Mouse (Mus musculus): ENCODE data around the gene Igsf3. TPM values are rescaled to one million over a fixed set of nuclear protein-coding genes. Genes with fewer than 3 reads are reported as not detected.

The Igsf3 gene
- polyA plus RNA-seq, 1 experiment from 2014 or later = 31.3 TPM

DNA sequence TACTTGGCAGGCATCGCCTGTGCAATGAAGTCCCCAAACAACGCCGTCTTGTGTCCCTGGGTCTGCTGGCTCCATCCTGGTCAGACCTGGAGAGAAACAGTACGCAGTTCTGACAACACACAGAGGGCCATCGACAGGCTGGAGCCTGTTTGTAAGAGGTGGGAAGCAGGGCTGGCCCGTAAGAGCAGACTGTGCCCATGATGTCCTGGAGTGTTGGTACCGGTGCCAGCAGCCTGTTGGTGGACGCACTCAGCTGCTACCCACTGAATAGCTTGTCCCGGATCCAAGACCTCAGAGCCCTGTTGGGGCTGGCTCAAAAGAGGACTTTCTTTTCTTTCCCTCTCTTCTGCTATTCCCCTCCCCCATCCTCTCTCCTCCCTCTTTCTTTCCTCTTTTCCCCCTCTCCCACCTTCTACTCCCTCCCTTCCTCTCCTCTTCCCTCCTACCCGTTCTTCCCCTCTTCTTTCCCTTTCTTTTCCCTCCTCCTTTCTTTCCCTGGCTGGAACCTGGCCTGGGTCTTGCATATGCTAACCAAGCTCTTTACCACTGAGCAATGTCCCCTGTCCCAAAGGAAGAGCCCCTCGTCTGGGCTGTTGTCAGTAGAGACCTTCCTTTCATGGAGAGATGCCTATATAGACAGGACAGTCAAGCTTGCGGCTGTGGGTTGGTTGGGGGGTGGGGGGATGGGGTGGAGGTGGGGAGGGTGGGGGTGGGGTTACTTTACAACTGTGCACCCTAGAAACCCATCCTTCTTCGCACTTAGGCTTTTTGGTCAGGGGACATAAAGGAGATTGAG, 27.9 kb downstream of the Igsf3 start:
- no peak overlapping the region for H3K9ac ChIP-seq (ENCODE audit: low read depth, low read length)
- H3K36me3 ChIP-seq (ENCODE audit: control insufficient read depth, insufficient read depth, low read length) = peaks cover 2% of the 10 kb centered on the region; the same call in 1 of the 2 replicates
- H3K27ac ChIP-seq (ENCODE audit: low read depth, low read length) = no peak overlapping the region
- no peak overlapping the region for H3K4me2 ChIP-seq
- ATAC-seq (replicated peaks; ENCODE audit: insufficient number of reproducible peaks, low FRiP score, low TSS enrichment) = no peak
- H3K27me3 ChIP-seq (ENCODE audit: control insufficient read depth, insufficient read depth, low read length) = no peaks in the 10 kb centered on the region
- peaks cover 89% of the 10 kb centered on the region for H3K4me1 ChIP-seq (ENCODE audit: control insufficient read depth, insufficient read depth, low read length)
- H3K4me3 ChIP-seq (ENCODE audit: low read depth, low read length) = no peak overlapping the region
- 64% methylated on average over 13 of the region's 13 CpGs for WGBS (ENCODE audit: insufficient replicate concordance)
- H3K9me3 ChIP-seq (replicated peaks; ENCODE audit: control insufficient read depth, low read length) = no peaks in the 10 kb centered on the region

DNA sequence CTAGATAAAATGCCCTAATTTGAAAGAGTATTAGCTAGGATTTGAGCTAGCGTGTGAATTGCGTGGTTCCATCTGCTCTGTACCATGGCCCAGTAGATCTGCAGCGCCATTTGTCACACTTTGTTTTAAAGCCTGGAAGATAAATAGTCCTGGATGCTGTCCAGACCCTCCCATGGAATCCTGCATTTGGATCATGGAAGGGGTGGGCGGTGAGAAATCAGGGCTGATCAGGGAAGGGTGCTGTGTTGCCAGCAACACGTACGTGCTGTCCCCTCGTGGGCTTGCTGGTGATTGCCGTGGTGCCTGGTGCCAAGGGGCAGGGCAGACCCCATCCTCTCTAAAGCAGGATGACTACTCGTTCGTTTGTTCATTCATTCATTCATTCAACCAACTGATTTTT, 28.6 kb downstream of the Igsf3 start:
- 37% methylated on average over 10 of the region's 10 CpGs for WGBS (ENCODE audit: insufficient replicate concordance)
- ATAC-seq (replicated peaks; ENCODE audit: insufficient number of reproducible peaks, low FRiP score, low TSS enrichment) = no peak
- no peaks in the 10 kb centered on the region for H3K27me3 ChIP-seq (ENCODE audit: control insufficient read depth, insufficient read depth, low read length)
- peak overlapping the region; percentile 8; the same call in 1 of the 2 replicates for H3K4me2 ChIP-seq
- peaks cover 89% of the 10 kb centered on the region for H3K4me1 ChIP-seq (ENCODE audit: control insufficient read depth, insufficient read depth, low read length)
- H3K4me3 ChIP-seq (ENCODE audit: low read depth, low read length) = no peak overlapping the region
- no peak overlapping the region for H3K9ac ChIP-seq (ENCODE audit: low read depth, low read length)
- no peak overlapping the region for H3K27ac ChIP-seq (ENCODE audit: low read depth, low read length)
- peaks cover 2% of the 10 kb centered on the region; the same call in 1 of the 2 replicates for H3K36me3 ChIP-seq (ENCODE audit: control insufficient read depth, insufficient read depth, low read length)
- H3K9me3 ChIP-seq (replicated peaks; ENCODE audit: control insufficient read depth, low read length) = no peaks in the 10 kb centered on the region

- no peak overlapping the region for H3K9ac ChIP-seq (ENCODE audit: low read depth, low read length)
- H3K36me3 ChIP-seq (ENCODE audit: control insufficient read depth, insufficient read depth, low read length) = peaks cover 2% of the 10 kb centered on the region; the same call in 1 of the 2 replicates
- no peaks in the 10 kb centered on the region for H3K27me3 ChIP-seq (ENCODE audit: control insufficient read depth, insufficient read depth, low read length)
- H3K27ac ChIP-seq (ENCODE audit: low read depth, low read length) = no peak overlapping the region
- no peak overlapping the region for H3K4me3 ChIP-seq (ENCODE audit: low read depth, low read length)
- ATAC-seq (replicated peaks; ENCODE audit: insufficient number of reproducible peaks, low FRiP score, low TSS enrichment) = no peak
- H3K4me1 ChIP-seq (ENCODE audit: control insufficient read depth, insufficient read depth, low read length) = peaks cover 92% of the 10 kb centered on the region
- no peaks in the 10 kb centered on the region for H3K9me3 ChIP-seq (replicated peaks; ENCODE audit: control insufficient read depth, low read length)
- 41% methylated on average over 3 of the region's 3 CpGs for WGBS (ENCODE audit: insufficient replicate concordance)
- H3K4me2 ChIP-seq = no peak overlapping the region
Observed at GRCm38 (mm10) chr3:101406097-101406496, 29.2 kb downstream of the Igsf3 start.

DNA sequence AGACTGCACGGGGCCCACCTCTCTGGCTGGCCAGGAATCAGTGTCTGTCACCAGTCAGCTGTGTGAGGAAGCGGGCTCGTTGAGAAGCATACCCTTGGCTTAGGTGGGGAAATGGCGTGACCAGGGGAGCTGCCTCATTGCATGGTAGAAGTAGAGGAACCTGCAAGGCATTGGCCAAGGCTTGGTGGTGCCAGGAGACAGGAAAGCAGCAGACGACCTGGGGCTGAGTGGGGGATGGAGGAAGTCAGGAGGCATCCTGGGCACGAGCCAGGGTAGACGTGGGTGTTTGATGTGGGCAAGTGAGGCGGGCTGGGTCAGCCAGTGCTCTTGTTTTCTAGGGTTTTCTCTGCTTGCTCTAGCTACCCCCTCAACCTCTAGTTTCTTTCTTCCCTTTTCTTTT, 30.7 kb downstream of the Igsf3 start:
- no peak for ATAC-seq (replicated peaks; ENCODE audit: insufficient number of reproducible peaks, low FRiP score, low TSS enrichment)
- Histone ChIP-seq H3K27ac (ENCODE audit: low read depth, low read length) (no peak overlapping the region), H3K4me3 (ENCODE audit: low read depth, low read length) (no peak overlapping the region), H3K9ac (ENCODE audit: low read depth, low read length) (no peak overlapping the region), H3K4me2 (no peak overlapping the region), H3K4me1 (ENCODE audit: control insufficient read depth, insufficient read depth, low read length) (peaks cover 92% of the 10 kb centered on the region), H3K27me3 (ENCODE audit: control insufficient read depth, insufficient read depth, low read length) (no peaks in the 10 kb centered on the region), H3K9me3 (replicated peaks; ENCODE audit: control insufficient read depth, low read length) (no peaks in the 10 kb centered on the region), H3K36me3 (ENCODE audit: control insufficient read depth, insufficient read depth, low read length) (peaks cover 2% of the 10 kb centered on the region; the same call in 1 of the 2 replicates)
- 61% methylated on average over 8 of the region's 8 CpGs for WGBS (ENCODE audit: insufficient replicate concordance)

GRCm38 (mm10) chr3:101408953-101409750, 32.3 kb downstream of the Igsf3 start:
- no peak; the same call in 1 of the 2 replicates for ATAC-seq (replicated peaks; ENCODE audit: insufficient number of reproducible peaks, low FRiP score, low TSS enrichment)
- Histone ChIP-seq H3K9me3 (replicated peaks; ENCODE audit: control insufficient read depth, low read length) (no peaks in the 10 kb centered on the region), H3K4me3 (ENCODE audit: low read depth, low read length) (no peak overlapping the region), H3K27ac (ENCODE audit: low read depth, low read length) (peak overlapping the region; percentile 47; the same call in 1 of the 2 replicates), H3K4me1 (ENCODE audit: control insufficient read depth, insufficient read depth, low read length) (peaks cover 78% of the 10 kb centered on the region), H3K4me2 (no peak overlapping the region), H3K36me3 (ENCODE audit: control insufficient read depth, insufficient read depth, low read length) (no peaks in the 10 kb centered on the region), H3K9ac (ENCODE audit: low read depth, low read length) (peak overlapping the region; percentile 4; the same call in 1 of the 2 replicates), H3K27me3 (ENCODE audit: control insufficient read depth, insufficient read depth, low read length) (no peaks in the 10 kb centered on the region)
- WGBS (ENCODE audit: insufficient replicate concordance) = 42% methylated on average over 20 of the region's 20 CpGs

DNA sequence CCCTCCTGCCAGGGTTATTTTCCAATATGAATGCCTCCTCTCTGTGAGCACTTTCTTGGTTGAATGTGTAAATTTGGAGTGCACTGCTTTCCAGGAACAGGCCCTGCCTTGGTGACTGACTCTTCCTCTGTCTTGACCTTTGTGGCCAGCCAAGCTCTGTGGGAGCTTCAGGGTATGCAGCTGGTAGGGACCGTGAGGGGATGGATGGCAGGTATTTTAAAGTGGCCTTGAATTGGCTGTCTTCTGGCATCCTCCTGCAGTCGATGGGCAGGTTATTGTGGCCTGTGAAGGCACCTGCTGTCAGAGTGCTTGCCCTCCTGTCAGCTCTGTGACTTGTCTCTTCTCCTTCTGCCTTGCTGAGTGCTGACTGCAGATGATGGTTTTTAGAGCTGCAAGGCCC, 33.3 kb downstream of the Igsf3 start:
- Histone ChIP-seq H3K9ac (ENCODE audit: low read depth, low read length) (no peak overlapping the region), H3K27ac (ENCODE audit: low read depth, low read length) (no peak overlapping the region)
- WGBS (ENCODE audit: insufficient replicate concordance) = 26% methylated on average over 2 of the region's 2 CpGs

DNA sequence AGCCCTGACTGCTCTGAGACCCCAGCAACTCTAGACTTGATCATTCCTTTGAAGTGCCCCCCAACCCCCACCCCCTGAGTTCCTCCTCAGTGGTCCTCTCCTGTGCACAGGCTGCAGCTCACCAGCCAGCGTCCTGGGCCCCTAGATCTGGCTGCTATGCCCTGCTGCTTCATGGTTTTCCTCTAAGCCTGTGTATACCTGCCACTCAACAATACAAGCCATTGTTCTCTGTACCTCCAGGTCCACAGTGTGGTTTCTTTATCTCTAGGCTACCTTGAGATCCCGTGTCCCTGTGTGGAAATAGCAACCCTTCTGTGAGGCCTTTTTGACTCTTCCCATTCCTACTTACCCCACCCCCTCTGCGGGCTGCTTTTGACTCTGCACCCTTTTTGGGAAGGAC, 33.9 kb downstream of the Igsf3 start:
- H3K27ac ChIP-seq (ENCODE audit: low read depth, low read length) = no peak overlapping the region
- no peaks in the 10 kb centered on the region for H3K36me3 ChIP-seq (ENCODE audit: control insufficient read depth, insufficient read depth, low read length)
- ATAC-seq (replicated peaks; ENCODE audit: insufficient number of reproducible peaks, low FRiP score, low TSS enrichment) = no peak
- H3K4me1 ChIP-seq (ENCODE audit: control insufficient read depth, insufficient read depth, low read length) = peaks cover 70% of the 10 kb centered on the region
- no peak overlapping the region for H3K9ac ChIP-seq (ENCODE audit: low read depth, low read length)
- H3K9me3 ChIP-seq (replicated peaks; ENCODE audit: control insufficient read depth, low read length) = no peaks in the 10 kb centered on the region
- 30% methylated on average over 3 of the region's 3 CpGs for WGBS (ENCODE audit: insufficient replicate concordance)
- H3K27me3 ChIP-seq (ENCODE audit: control insufficient read depth, insufficient read depth, low read length) = no peaks in the 10 kb centered on the region
- no peak overlapping the region for H3K4me3 ChIP-seq (ENCODE audit: low read depth, low read length)
- no peak overlapping the region for H3K4me2 ChIP-seq

More for the DNA sequence above, 33.3 kb downstream of the Igsf3 start:
- Histone ChIP-seq H3K9me3 (replicated peaks; ENCODE audit: control insufficient read depth, low read length) (no peaks in the 10 kb centered on the region), H3K4me1 (ENCODE audit: control insufficient read depth, insufficient read depth, low read length) (peaks cover 70% of the 10 kb centered on the region), H3K27me3 (ENCODE audit: control insufficient read depth, insufficient read depth, low read length) (no peaks in the 10 kb centered on the region), H3K36me3 (ENCODE audit: control insufficient read depth, insufficient read depth, low read length) (no peaks in the 10 kb centered on the region), H3K4me2 (no peak overlapping the region), H3K4me3 (ENCODE audit: low read depth, low read length) (no peak overlapping the region)
- no peak for ATAC-seq (replicated peaks; ENCODE audit: insufficient number of reproducible peaks, low FRiP score, low TSS enrichment)

GRCm38 (mm10) chr3:101411626-101412025, 34.7 kb downstream of the Igsf3 start:
- Histone ChIP-seq H3K9ac (ENCODE audit: low read depth, low read length) (no peak overlapping the region), H3K4me2 (no peak overlapping the region), H3K27me3 (ENCODE audit: control insufficient read depth, insufficient read depth, low read length) (no peaks in the 10 kb centered on the region), H3K4me1 (ENCODE audit: control insufficient read depth, insufficient read depth, low read length) (peaks cover 65% of the 10 kb centered on the region), H3K4me3 (ENCODE audit: low read depth, low read length) (no peak overlapping the region), H3K36me3 (ENCODE audit: control insufficient read depth, insufficient read depth, low read length) (no peaks in the 10 kb centered on the region), H3K27ac (ENCODE audit: low read depth, low read length) (no peak overlapping the region), H3K9me3 (replicated peaks; ENCODE audit: control insufficient read depth, low read length) (no peaks in the 10 kb centered on the region)
- WGBS (ENCODE audit: insufficient replicate concordance) = 66% methylated on average over 3 of the region's 3 CpGs
- no peak for ATAC-seq (replicated peaks; ENCODE audit: insufficient number of reproducible peaks, low FRiP score, low TSS enrichment)

Data from heart, embryonic 11.5 days (tissue).